Mouse (Mus musculus) forebrain, postnatal 0 days (tissue): ENCODE results near the gene Hes6. TPM values are rescaled to one million over a fixed set of nuclear protein-coding genes. Genes with fewer than 3 reads are reported as not detected.

Experiments
- ATAC-seq: fragments of 200-750 bp; cut with Nextera tagmentation; 2 replicates; pipeline ENCODE4 v1.8.0; 2017; ENCODE audit warnings: mild to moderate bottlenecking, moderate library complexity
- DNase-seq: peaks from one replicate; pipeline ENCODE4 v3.0.0-alpha.2; 2015
- H3K27ac ChIP-seq: fragments of 300-500 bp; sonication (generic); 2 replicates; pipeline ENCODE4 v1.5.1; 2014; ENCODE audit warnings: low read depth, mild to moderate bottlenecking, antibody characterized with exemption, low read length, moderate library complexity, mixed read lengths
- H3K27me3 ChIP-seq: fragments of 300-500 bp; sonication (generic); 2 replicates; pipeline ENCODE4 v1.6.1; 2014; ENCODE audit warnings: mild to moderate bottlenecking, low read length, mixed read lengths; ENCODE audit not compliant: insufficient read depth
- H3K36me3 ChIP-seq: fragments of 300-500 bp; sonication (generic); 2 replicates; pipeline ENCODE4 v1.6.1; 2014; ENCODE audit warnings: mild to moderate bottlenecking, moderate library complexity; ENCODE audit not compliant: insufficient read depth
- H3K4me1 ChIP-seq: fragments of 300-500 bp; sonication (generic); 2 replicates; pipeline ENCODE4 v1.6.1; 2014; ENCODE audit warnings: antibody characterized with exemption; ENCODE audit not compliant: insufficient read depth
- H3K4me2 ChIP-seq: fragments of 300-500 bp; sonication (generic); 2 replicates; pipeline ENCODE4 v1.6.1; 2014; ENCODE audit warnings: low read depth, mild to moderate bottlenecking, moderate library complexity
- H3K4me3 ChIP-seq: fragments of 300-500 bp; sonication (generic); 2 replicates; pipeline ENCODE4 v1.5.1; 2014; ENCODE audit warnings: low read depth, low read length, mixed read lengths
- H3K9ac ChIP-seq: fragments of 300-500 bp; sonication (generic); 2 replicates; pipeline ENCODE4 v1.6.1; 2014; ENCODE audit warnings: mild to moderate bottlenecking
- H3K9me3 ChIP-seq: fragments of 300-500 bp; sonication (generic); 2 replicates; pipeline ENCODE4 v1.6.1; 2016; ENCODE audit warnings: low read length
- CTCF ChIP-seq: sonication (generic); IDR thresholded peaks from 2 replicates; pipeline ENCODE4 v1.5.1; 2016; ENCODE audit warnings: antibody characterized with exemption, control low read depth, low read depth
- WGBS: fragments of 180-500 bp; shearing (Covaris S2); extraction: QIAGEN DNeasy Blood & Tissue Kit; methylation state at CpG from one replicate; pipeline ENCODE4 v1.1.7; 2014; 5-methylcytosine and 5-hydroxymethylcytosine counted together
- polyA plus RNA-seq: library from polyadenylated mRNA; unstranded; fragments of >200 nt; fragmentation: Nextera tagmentation; extraction: Ambion mirVana; gene quantifications from 2 replicates; pipeline ENCODE4 v1.2.1, GENCODE M21; 2015
- total RNA-seq: library from RNA; depleted of rRNA; stranded (reverse); fragments of >200 nt; gene quantifications from 2 replicates; pipeline ENCODE4 v1.2.3, GENCODE M21; 2014; rRNA removed

The Hes6 gene
- total and polyA plus RNA-seq, 2 experiments from 2014 or later, result 133 to 154 TPM

GRCm38 (mm10) chr1:91365816-91366214 lies 48.0 kb downstream of the Hes6 start:
- H3K4me3 ChIP-seq, result peak overlapping the region; percentile 30
- H3K4me1 ChIP-seq, result no peaks in the 10 kb centered on the region
- peaks cover 9% of the 10 kb centered on the region; the same call in 1 of the 2 replicates for H3K27me3 ChIP-seq
- H3K9me3 ChIP-seq, result peaks cover 4% of the 10 kb centered on the region; the same call in 1 of the 2 replicates
- no peak overlapping the region for H3K9ac ChIP-seq
- peak overlapping the region; percentile 65 for H3K4me2 ChIP-seq
- no peak for TF ChIP-seq CTCF
- ATAC-seq, result no peak
- H3K36me3 ChIP-seq, result peaks cover 10% of the 10 kb centered on the region; the same call in 1 of the 2 replicates
- WGBS, result 28% methylated on average over 8 of the region's 8 CpGs
- DNase-seq, result no peak
- no peak overlapping the region for H3K27ac ChIP-seq

GRCm38 (mm10) chr1:91364822-91365644 lies 48.8 kb downstream of the Hes6 start:
- ATAC-seq, result no peak
- DNase-seq, result no peak
- Histone ChIP-seq H3K4me1 (no peaks in the 10 kb centered on the region), H3K9me3 (peaks cover 4% of the 10 kb centered on the region; the same call in 1 of the 2 replicates), H3K27ac (no peak overlapping the region), H3K4me2 (no peak overlapping the region), H3K36me3 (peaks cover 4% of the 10 kb centered on the region; the same call in 1 of the 2 replicates), H3K4me3 (no peak overlapping the region), H3K9ac (no peak overlapping the region), H3K27me3 (peaks cover 9% of the 10 kb centered on the region; the same call in 1 of the 2 replicates)
- TF ChIP-seq CTCF, result no peak
- 90% methylated on average over 16 of the region's 16 CpGs for WGBS

- Histone ChIP-seq H3K9ac (no peak overlapping the region), H3K27ac (no peak overlapping the region), H3K9me3 (peaks cover 4% of the 10 kb centered on the region; the same call in 1 of the 2 replicates), H3K36me3 (no peaks in the 10 kb centered on the region), H3K4me2 (no peak overlapping the region), H3K4me1 (no peaks in the 10 kb centered on the region), H3K27me3 (peaks cover 9% of the 10 kb centered on the region; the same call in 1 of the 2 replicates), H3K4me3 (no peak overlapping the region)
- no peak for TF ChIP-seq CTCF
- DNase-seq (no peak), ATAC-seq (no peak)
- whole genome bisulfite sequencing, result 82% methylated on average over 5 of the region's 5 CpGs
Measured at GRCm38 (mm10) chr1:91362113-91362512, 51.7 kb downstream of the Hes6 start.

Other genes with a start within 250 kb of the Hes6 start
- gene Ramp1, start 234.2 kb downstream of the Hes6 start, total RNA-seq, result 14.4 and 16.8 TPM in 2 replicates
- 21.3 and 23.2 TPM in 2 replicates for gene Ramp1, start 234.2 kb downstream of the Hes6 start, polyA plus RNA-seq
- 38.1 and 38.7 TPM in 2 replicates for gene Ube2f, start 163.7 kb downstream of the Hes6 start, total RNA-seq
- 44.1 and 45.3 TPM in 2 replicates for gene Ube2f, start 163.7 kb downstream of the Hes6 start, polyA plus RNA-seq
- 6.7 and 8.7 TPM in 2 replicates for gene Scly, start 115.7 kb downstream of the Hes6 start, total RNA-seq
- 5.4 and 6.4 TPM in 2 replicates for gene Scly, start 115.7 kb downstream of the Hes6 start, polyA plus RNA-seq
- gene Espnl, start 92.0 kb downstream of the Hes6 start, total RNA-seq, result 0.15 and 0.19 TPM in 2 replicates
- gene Espnl, start 92.0 kb downstream of the Hes6 start, polyA plus RNA-seq, result 0.08 and 0.13 TPM in 2 replicates
- gene Klhl30, start 63.0 kb downstream of the Hes6 start, total RNA-seq, result 0.08 and 0.24 TPM in 2 replicates
- gene Klhl30, start 63.0 kb downstream of the Hes6 start, polyA plus RNA-seq, result 0.10 and 0.12 TPM in 2 replicates
- 0.31 and 0.33 TPM in 2 replicates for gene Erfe, start 47.6 kb downstream of the Hes6 start, total RNA-seq
- gene Erfe, start 47.6 kb downstream of the Hes6 start, polyA plus RNA-seq, result 0.09 and 0.21 TPM in 2 replicates
- gene Ilkap, start 15.2 kb downstream of the Hes6 start, total RNA-seq, result 104 and 108 TPM in 2 replicates
- gene Ilkap, start 15.2 kb downstream of the Hes6 start, polyA plus RNA-seq, result 129 TPM in 2 replicates
- gene Per2, start 45.3 kb upstream of the Hes6 start, total RNA-seq, result 6.3 and 9.0 TPM in 2 replicates
- gene Per2, start 45.3 kb upstream of the Hes6 start, polyA plus RNA-seq, result 2.3 and 4.3 TPM in 2 replicates
- gene Traf3ip1, start 80.6 kb upstream of the Hes6 start, total RNA-seq, result 10.1 and 15.8 TPM in 2 replicates
- gene Traf3ip1, start 80.6 kb upstream of the Hes6 start, polyA plus RNA-seq, result 4.6 and 6.4 TPM in 2 replicates
- 27.8 and 31.1 TPM in 2 replicates for gene Asb1, start 126.5 kb upstream of the Hes6 start, total RNA-seq
- gene Asb1, start 126.5 kb upstream of the Hes6 start, polyA plus RNA-seq, result 5.9 and 8.3 TPM in 2 replicates